In genomic region chr8:30916184-30916751, GRCm38 (mm10) we compare ENCODE assay signal across 8 mouse cellular contexts.
DNase-seq lines count a peak whose midpoint lies in the region; ATAC-seq and TF ChIP-seq lines count a peak whose summit lies in the region.

No protein-coding gene starts in this region.

- H3K4me1 ChIP-seq in kidney, embryonic 15.5 days = peaks cover 10% of the 10 kb centered on the region
- peaks cover 20% of the 10 kb centered on the region for H3K4me1 ChIP-seq in hindbrain, embryonic 14.5 days (replicated peaks; ENCODE audit: control insufficient read depth, insufficient read depth, low read length)
- H3K4me1 ChIP-seq in limb, embryonic 15.5 days = peaks cover 4% of the 10 kb centered on the region; the same call in 1 of the 2 replicates
- peaks cover 7% of the 10 kb centered on the region; the same call in 1 of the 2 replicates for H3K4me1 ChIP-seq in olfactory bulb, adult 2 months (ENCODE audit: control insufficient read depth, insufficient read depth, low read length)

- H3K9me3 ChIP-seq in kidney, embryonic 15.5 days (replicated peaks) = no peaks in the 10 kb centered on the region
- H3K9me3 ChIP-seq in hindbrain, embryonic 14.5 days (ENCODE audit: control insufficient read depth, low read length) = no peaks in the 10 kb centered on the region
- no peaks in the 10 kb centered on the region for H3K9me3 ChIP-seq in limb, embryonic 15.5 days

- peak overlapping the region; percentile 79 for H3K4me2 ChIP-seq in kidney, embryonic 15.5 days
- H3K4me2 ChIP-seq in hindbrain, embryonic 14.5 days (replicated peaks) = peak overlapping the region; percentile 62
- peak overlapping the region; percentile 62 for H3K4me2 ChIP-seq in limb, embryonic 15.5 days

- 6% methylated on average over 12 of the region's 12 CpGs for WGBS in kidney, embryonic 15.5 days
- 3% methylated on average over 12 of the region's 12 CpGs for WGBS in hindbrain, embryonic 14.5 days
- 8% methylated on average over 12 of the region's 12 CpGs for WGBS in limb, embryonic 15.5 days
- WGBS in olfactory bulb, adult 2 months = 9% methylated on average over 12 of the region's 12 CpGs

- DNase-seq in kidney, adult 11 months = no peak
- peak; percentile 31 for DNase-seq in embryo, embryonic 9.5 days (ENCODE audit: extremely low spot score)
- DNase-seq in hindbrain, embryonic 14.5 days (ENCODE audit: low spot score) = peak; percentile 66

- peak overlapping the region; percentile 45 for H3K4me3 ChIP-seq in kidney, embryonic 15.5 days (replicated peaks)
- peak overlapping the region; percentile 27 for H3K4me3 ChIP-seq in hindbrain, embryonic 14.5 days (replicated peaks; ENCODE audit: low read length)
- H3K4me3 ChIP-seq in limb, embryonic 15.5 days = peak overlapping the region; percentile 39
- peak overlapping the region; percentile 45 for H3K4me3 ChIP-seq in olfactory bulb, adult 2 months (ENCODE audit: insufficient read depth, low read depth, low read length)

- H3K36me3 ChIP-seq in kidney, embryonic 15.5 days = no peaks in the 10 kb centered on the region
- no peaks in the 10 kb centered on the region for H3K36me3 ChIP-seq in hindbrain, embryonic 14.5 days (replicated peaks; ENCODE audit: control insufficient read depth, insufficient read depth)
- no peaks in the 10 kb centered on the region for H3K36me3 ChIP-seq in limb, embryonic 15.5 days

- peak overlapping the region; percentile 42 for H3K9ac ChIP-seq in kidney, embryonic 15.5 days
- peak overlapping the region; percentile 63 for H3K9ac ChIP-seq in hindbrain, embryonic 14.5 days
- no peak overlapping the region for H3K9ac ChIP-seq in limb, embryonic 15.5 days

- no peak for TF ChIP-seq POLR2A in olfactory bulb, adult 2 months (IDR thresholded peaks at IDR 0.05; ENCODE audit: insufficient read depth, low read depth, low read length)

- no peak for TF ChIP-seq CTCF in olfactory bulb, adult 2 months (IDR thresholded peaks at IDR 0.05; ENCODE audit: insufficient read depth, low read depth, low read length)

- H3K27ac ChIP-seq in kidney, embryonic 15.5 days = peak overlapping the region; percentile 33; the same call in 1 of the 2 replicates
- peak overlapping the region; percentile 85 for H3K27ac ChIP-seq in hindbrain, embryonic 14.5 days
- H3K27ac ChIP-seq in limb, embryonic 15.5 days = no peak overlapping the region
- H3K27ac ChIP-seq in olfactory bulb, adult 2 months (ENCODE audit: insufficient read depth, low read depth, low read length) = no peak overlapping the region

- ATAC-seq in kidney, embryonic 15.5 days (replicated peaks; ENCODE audit: low FRiP score) = peak; percentile 44
- peak; percentile 82 for ATAC-seq in hindbrain, embryonic 14.5 days (ENCODE audit: low FRiP score)
- no peak for ATAC-seq in limb, embryonic 15.5 days (ENCODE audit: insufficient number of reproducible peaks, low FRiP score, low TSS enrichment, low read depth)
- no peak for ATAC-seq in megakaryocyte-erythroid progenitor cell, adult 5-6 weeks (replicated peaks; ENCODE audit: low FRiP score, low TSS enrichment, poor library complexity, severe bottlenecking)
- ATAC-seq in megakaryocyte progenitor cell, adult 5-6 weeks (replicated peaks; ENCODE audit: poor library complexity) = no peak

- H3K27me3 ChIP-seq in kidney, embryonic 15.5 days = no peaks in the 10 kb centered on the region
- no peaks in the 10 kb centered on the region for H3K27me3 ChIP-seq in hindbrain, embryonic 14.5 days (ENCODE audit: control insufficient read depth, insufficient read depth, low read length)
- no peaks in the 10 kb centered on the region for H3K27me3 ChIP-seq in limb, embryonic 15.5 days

Comparison
In these comparisons a context has a peak if more than half of its experiments do, and no peak if none do; other contexts are left out.
1. ATAC-seq: peak in kidney, embryonic 15.5 days (single experiment) and hindbrain, embryonic 14.5 days (single experiment); none in limb, embryonic 15.5 days (single experiment), megakaryocyte-erythroid progenitor cell, adult 5-6 weeks (single experiment) and megakaryocyte progenitor cell, adult 5-6 weeks (single experiment).
2. H3K27ac ChIP-seq: peak in kidney, embryonic 15.5 days (single experiment) and hindbrain, embryonic 14.5 days (single experiment); none in limb, embryonic 15.5 days (single experiment) and olfactory bulb, adult 2 months (single experiment).
3. Peak in every context shown above with its lines, with median percentiles within 50 percentile points of each other: H3K4me2 ChIP-seq and H3K4me3 ChIP-seq.